ENCODE assay signal across 10 mouse cellular contexts in genomic region chr3:57972469-57973245, GRCm38 (mm10).
DNase-seq lines count a peak whose midpoint lies in the region; ATAC-seq and TF ChIP-seq lines count a peak whose summit lies in the region.
"Had no signal": no experiment of that assay in that cellular context is flagged by ENCODE, and none has a peak within 500 bp of the region (broad histone marks: within the 10 kb centered on the region; RNA-seq: fewer than 3 reads in every experiment).

No protein-coding gene starts in this region.

- H3K4me3 ChIP-seq in forebrain, embryonic 14.5 days (ENCODE audit: low read depth, low read length), result no peak overlapping the region
- H3K4me3 ChIP-seq in hindbrain, postnatal 0 days (ENCODE audit: low read length), result no peak overlapping the region
- H3K4me3 ChIP-seq in neural tube, embryonic 14.5 days (ENCODE audit: low read depth, low read length), result no peak overlapping the region

- ATAC-seq in forebrain, embryonic 14.5 days, result no peak
- peak; percentile 93 for ATAC-seq in hindbrain, postnatal 0 days
- ATAC-seq in neural tube, embryonic 14.5 days (ENCODE audit: low read depth), result peak; percentile 75; the same call in 1 of the 2 replicates

- DNase-seq in left cerebral cortex, postnatal 25 days (ENCODE audit: low spot score in 2 of 2), result peak; percentile 7 to 24
- no peak for DNase-seq in left cerebral cortex, postnatal 36 days (ENCODE audit: low spot score in 2 of 2)
- peak; percentile 17 for DNase-seq in forebrain, embryonic 14.5 days (ENCODE audit: low spot score)
- DNase-seq in hindbrain, postnatal 0 days (ENCODE audit: low spot score), result peak; percentile 63
- no peak for DNase-seq in gastrocnemius, postnatal 4 days (ENCODE audit: low spot score in 2 of 2)
- DNase-seq in urinary bladder, adult 2 months (ENCODE audit: low spot score), result no peak
- DNase-seq in gastrocnemius, postnatal 36 days, result no peak
- DNase-seq: adrenal gland, postnatal 25 days; cerebellum, postnatal 25 days had no signal

- H3K27ac ChIP-seq in forebrain, embryonic 14.5 days (ENCODE audit: low read depth, low read length), result no peak overlapping the region
- H3K27ac ChIP-seq in hindbrain, postnatal 0 days, result no peak overlapping the region; the same call in 1 of the 2 replicates
- no peak overlapping the region for H3K27ac ChIP-seq in neural tube, embryonic 14.5 days (ENCODE audit: low read depth, low read length)

- no peaks in the 10 kb centered on the region for H3K27me3 ChIP-seq in forebrain, embryonic 14.5 days (replicated peaks; ENCODE audit: control insufficient read depth, insufficient read depth, low read length)
- no peaks in the 10 kb centered on the region for H3K27me3 ChIP-seq in hindbrain, postnatal 0 days (ENCODE audit: insufficient read depth, low read length)
- H3K27me3 ChIP-seq in neural tube, embryonic 14.5 days (ENCODE audit: control insufficient read depth, insufficient read depth, low read length), result no peaks in the 10 kb centered on the region

- TF ChIP-seq CTCF in hindbrain, postnatal 0 days (IDR thresholded peaks at IDR 0.05; ENCODE audit: low read depth), result no peak

- no peaks in the 10 kb centered on the region for H3K9me3 ChIP-seq in forebrain, embryonic 14.5 days (replicated peaks; ENCODE audit: control insufficient read depth, low read length)
- no peaks in the 10 kb centered on the region for H3K9me3 ChIP-seq in hindbrain, postnatal 0 days (ENCODE audit: low read length)
- H3K9me3 ChIP-seq in neural tube, embryonic 14.5 days (ENCODE audit: control insufficient read depth, low read length), result no peaks in the 10 kb centered on the region

- H3K9ac ChIP-seq in forebrain, embryonic 14.5 days (ENCODE audit: low read length), result no peak overlapping the region
- H3K9ac ChIP-seq in hindbrain, postnatal 0 days (replicated peaks; ENCODE audit: low read length), result no peak overlapping the region
- H3K9ac ChIP-seq in neural tube, embryonic 14.5 days (replicated peaks; ENCODE audit: low read depth, low read length), result no peak overlapping the region

- H3K36me3 ChIP-seq in forebrain, embryonic 14.5 days (ENCODE audit: control insufficient read depth, insufficient read depth, low read length), result no peaks in the 10 kb centered on the region
- no peaks in the 10 kb centered on the region for H3K36me3 ChIP-seq in hindbrain, postnatal 0 days (ENCODE audit: insufficient read depth, low read length)
- no peaks in the 10 kb centered on the region for H3K36me3 ChIP-seq in neural tube, embryonic 14.5 days (ENCODE audit: control insufficient read depth, insufficient read depth, low read length)

- WGBS in forebrain, embryonic 14.5 days, result 63% methylated on average over 6 of the region's 6 CpGs
- WGBS in hindbrain, postnatal 0 days, result 22% methylated on average over 6 of the region's 6 CpGs
- WGBS in neural tube, embryonic 14.5 days, result 22% methylated on average over 6 of the region's 6 CpGs

- no peaks in the 10 kb centered on the region for H3K4me1 ChIP-seq in forebrain, embryonic 14.5 days (ENCODE audit: control insufficient read depth, insufficient read depth, low read length)
- H3K4me1 ChIP-seq in hindbrain, postnatal 0 days (ENCODE audit: insufficient read depth, low read length), result no peaks in the 10 kb centered on the region
- H3K4me1 ChIP-seq in neural tube, embryonic 14.5 days (ENCODE audit: control insufficient read depth, insufficient read depth, low read length), result 0 out of 2 replicates have a peak, but pooled peaks cover 3% of the 10 kb centered on the region

- intact Hi-C loops in left cerebral cortex, postnatal 25 days (cut with DNase I), result loop anchor here (10.0 kb wide), 1 partner anchor 128 kb away; the partner anchor contains the start of gene Pfn2
- intact Hi-C loops in left cerebral cortex, postnatal 36 days (cut with DNase I), result loop anchor here (10.0 kb wide), 1 partner anchor 128 kb away; the partner anchor contains the start of gene Pfn2
- intact Hi-C loops in gastrocnemius, postnatal 36 days (cut with DNase I), result no loop called here

- no peak overlapping the region for H3K4me2 ChIP-seq in forebrain, embryonic 14.5 days (ENCODE audit: low read length)
- H3K4me2 ChIP-seq in hindbrain, postnatal 0 days (ENCODE audit: low read depth, low read length), result no peak overlapping the region
- H3K4me2 ChIP-seq in neural tube, embryonic 14.5 days (ENCODE audit: low read depth, low read length), result no peak overlapping the region

Comparison
In these comparisons a context has a peak if more than half of its experiments do, and no peak if none do; other contexts are left out.
1. DNase-seq: peak in left cerebral cortex, postnatal 25 days (2 of 2), forebrain, embryonic 14.5 days (single experiment) and hindbrain, postnatal 0 days (single experiment); none in left cerebral cortex, postnatal 36 days (0 of 2), gastrocnemius, postnatal 4 days (0 of 2), urinary bladder, adult 2 months (single experiment) and gastrocnemius, postnatal 36 days (0 of 2).